Comparison of ENCODE assay signal across 19 mouse cellular contexts in genomic region chr11:34479301-34479700, GRCm38 (mm10).
"Had no signal": no experiment of that assay in that cellular context is flagged by ENCODE, and none has a peak within 500 bp of the region (broad histone marks: within the 10 kb centered on the region; RNA-seq: fewer than 3 reads in every experiment).

No protein-coding gene starts in this region.

- H3K4me1 ChIP-seq: intestine, embryonic 15.5 days; limb, embryonic 12.5 days; limb, embryonic 15.5 days had no signal

- H3K4me2 ChIP-seq: intestine, embryonic 15.5 days; limb, embryonic 12.5 days; limb, embryonic 15.5 days; liver, embryonic 11.5 days; lung, embryonic 14.5 days; midbrain, embryonic 11.5 days had no signal

- ATAC-seq: intestine, embryonic 15.5 days; liver, postnatal 0 days had no signal

- H3K4me3 ChIP-seq: intestine, embryonic 15.5 days; left cerebral cortex, adult 2 months; limb, embryonic 12.5 days; limb, embryonic 15.5 days had no signal

- H3K9ac ChIP-seq: intestine, embryonic 15.5 days; limb, embryonic 12.5 days; limb, embryonic 15.5 days; liver, embryonic 14.5 days; liver, postnatal 0 days; lung, embryonic 14.5 days had no signal

- H3K27me3 ChIP-seq: intestine, embryonic 15.5 days; limb, embryonic 12.5 days; limb, embryonic 15.5 days had no signal

- H3K36me3 ChIP-seq: intestine, embryonic 15.5 days; limb, embryonic 12.5 days; limb, embryonic 15.5 days had no signal

- H3K27ac ChIP-seq: intestine, embryonic 15.5 days; kidney, postnatal 0 days; left cerebral cortex, adult 2 months; limb, embryonic 12.5 days; limb, embryonic 15.5 days; liver, embryonic 14.5 days; stomach, postnatal 0 days had no signal

- DNase-seq: layer of hippocampus, postnatal 36 days; left cerebral cortex, postnatal 4 days; liver, postnatal 0 days; lung, embryonic 14.5 days; lung, postnatal 10 days; lung, postnatal 4 days; midbrain, embryonic 14.5 days; thymus, adult 2 months; thymus, postnatal 14 days; thymus, postnatal 4 days had no signal

- H3K9me3 ChIP-seq: intestine, embryonic 15.5 days; limb, embryonic 12.5 days; limb, embryonic 15.5 days had no signal
